Mouse (Mus musculus) fat pad, adult 2 months (tissue): Measurements from ENCODE around the gene Itgb7.

Experiments
- DNase-seq: peaks from one replicate; pipeline ENCODE4 v3.0.0-alpha.2; 2011; ENCODE audit warnings: low read depth, low spot score; ENCODE audit errors: extremely low read depth

Gene Itgb7

DNA sequence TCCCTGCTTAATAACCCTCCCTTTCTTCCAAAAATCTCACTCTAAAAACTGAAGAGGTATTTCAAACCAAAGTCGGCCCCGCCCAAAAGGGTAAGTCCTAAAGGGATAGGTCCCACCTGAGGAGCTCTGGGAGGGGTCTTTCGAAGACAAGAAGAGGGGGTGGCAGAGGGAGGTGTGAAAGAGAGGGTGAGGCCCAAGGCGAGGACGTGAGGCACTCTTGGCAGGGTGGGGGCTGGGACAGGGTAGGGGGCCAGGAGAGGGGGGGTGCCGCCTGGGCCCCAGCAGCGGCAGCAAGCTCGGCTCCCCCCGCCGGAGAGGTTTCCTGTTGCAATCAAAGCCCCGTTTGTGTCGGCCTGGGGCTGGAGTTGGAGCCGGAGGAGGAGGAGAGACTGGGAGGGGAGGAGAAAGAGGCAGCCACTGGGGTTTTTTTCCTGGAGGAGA is 17.5 kb upstream of the Itgb7 start:
- no peak for DNase-seq

DNA sequence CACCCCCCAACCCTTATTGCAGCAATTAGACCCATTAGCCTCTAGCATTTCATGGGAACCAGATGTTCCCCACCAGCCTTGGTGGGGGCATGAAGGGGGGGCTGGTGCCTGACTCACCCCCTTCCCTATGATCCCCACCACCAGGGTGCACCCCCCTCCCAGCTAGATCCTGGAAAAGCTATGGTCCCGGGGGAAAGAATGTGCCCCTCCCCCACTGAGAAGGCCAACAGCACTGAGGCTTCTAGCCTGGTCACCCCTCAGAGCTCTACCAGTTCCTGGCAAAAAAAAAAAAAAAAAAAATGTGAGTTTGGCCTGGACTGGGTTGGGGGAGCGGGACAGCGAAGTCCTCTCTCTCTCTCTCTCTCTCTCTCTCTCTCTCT is 17.1 kb upstream of the Itgb7 start:
- no peak for DNase-seq

DNA sequence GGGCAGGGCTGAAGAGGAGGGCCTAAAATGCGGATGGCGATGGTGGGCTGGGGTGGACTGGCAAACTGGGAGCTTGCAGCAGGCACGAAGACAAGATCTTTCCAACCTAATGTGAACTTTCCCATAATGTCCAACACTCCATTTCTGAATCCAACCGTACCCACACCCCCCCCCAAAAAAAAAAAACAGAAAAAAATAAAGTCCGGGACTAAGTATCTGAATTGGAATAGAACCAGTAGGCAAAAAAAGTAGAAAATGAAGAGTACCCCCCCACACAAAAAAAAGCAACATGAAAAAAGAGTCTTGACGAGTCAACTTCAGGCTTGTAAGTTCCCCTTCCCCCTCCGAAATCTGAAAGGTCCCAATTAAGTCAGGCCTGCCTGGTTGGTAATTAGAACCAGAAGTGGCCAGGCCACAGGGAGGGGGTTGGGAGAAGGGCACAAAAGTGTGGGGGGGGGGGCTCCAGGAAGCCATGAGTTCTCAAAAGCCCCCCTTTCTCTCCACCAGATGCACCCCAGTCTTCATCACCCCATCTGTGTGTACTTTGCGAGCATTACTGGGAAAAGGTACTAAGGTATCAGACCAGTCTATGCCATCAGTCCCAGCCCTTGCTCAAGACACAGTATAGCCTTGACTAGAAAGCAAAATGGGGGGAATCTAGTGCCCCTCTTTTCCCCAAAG is 16.5 kb upstream of the Itgb7 start:
- no peak for DNase-seq

DNA sequence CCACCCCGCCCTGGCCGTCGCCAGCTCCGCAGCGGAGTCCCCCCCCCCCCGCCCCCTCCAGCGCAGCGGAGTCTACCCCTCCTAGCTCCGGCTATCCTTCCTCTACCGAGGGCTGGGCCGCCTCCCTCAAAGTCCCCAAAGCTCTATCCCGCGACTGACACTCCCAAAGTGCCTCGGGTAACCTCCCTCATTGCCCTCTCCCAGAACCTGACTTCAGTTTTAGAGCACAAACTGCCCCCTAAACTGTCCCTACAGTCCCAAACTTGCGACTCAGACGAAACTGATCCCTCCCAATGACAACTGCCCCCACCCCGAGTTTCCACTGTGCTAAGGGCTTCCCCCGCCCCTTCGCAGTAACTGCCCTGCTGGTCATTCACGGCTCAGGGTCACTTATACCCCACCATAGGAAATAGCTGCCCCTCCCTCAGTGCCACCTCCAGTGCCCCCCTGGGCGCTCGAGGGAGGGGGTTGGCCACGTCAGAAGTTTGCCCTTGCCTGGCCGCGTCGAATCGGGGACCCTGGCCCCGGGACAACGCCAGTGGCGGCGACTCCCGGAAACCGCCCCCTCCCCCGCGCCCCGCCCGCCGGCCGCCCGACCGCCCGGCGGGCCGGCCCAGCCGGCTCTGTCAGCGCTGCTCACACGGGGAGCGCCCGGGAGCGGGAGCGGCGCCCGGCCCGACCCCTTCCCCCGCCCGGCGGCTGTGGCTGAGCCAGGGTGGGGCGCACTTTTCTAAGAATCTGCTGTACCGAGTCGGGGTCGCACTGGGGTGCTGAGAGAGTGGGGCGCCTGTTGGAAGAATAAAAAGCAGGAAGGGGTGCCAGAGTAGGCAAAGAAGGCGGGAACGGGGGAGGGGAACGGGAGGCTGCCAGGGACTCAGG is 15.7 kb upstream of the Itgb7 start:
- DNase-seq = no peak

DNA sequence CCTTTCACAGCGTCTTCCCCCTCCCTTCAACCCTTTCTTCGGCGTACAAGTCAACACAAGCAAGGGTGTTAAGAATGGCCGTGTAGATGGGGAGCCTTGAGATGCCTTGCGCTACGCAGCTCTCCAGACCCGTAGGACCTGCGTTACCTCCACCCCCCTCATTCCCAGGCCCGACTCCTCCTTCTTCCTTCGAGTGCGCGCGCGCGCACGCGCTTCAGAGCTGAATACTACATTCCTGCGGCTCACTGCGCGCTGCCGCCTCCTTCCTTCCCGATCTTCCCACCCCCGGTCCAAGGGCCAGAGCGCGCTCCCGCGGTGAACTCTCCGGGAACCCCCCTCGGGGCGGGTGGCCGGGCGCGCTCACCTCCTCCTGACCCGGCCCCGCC is 15.1 kb upstream of the Itgb7 start:
- DNase-seq = peak; percentile 51

DNA sequence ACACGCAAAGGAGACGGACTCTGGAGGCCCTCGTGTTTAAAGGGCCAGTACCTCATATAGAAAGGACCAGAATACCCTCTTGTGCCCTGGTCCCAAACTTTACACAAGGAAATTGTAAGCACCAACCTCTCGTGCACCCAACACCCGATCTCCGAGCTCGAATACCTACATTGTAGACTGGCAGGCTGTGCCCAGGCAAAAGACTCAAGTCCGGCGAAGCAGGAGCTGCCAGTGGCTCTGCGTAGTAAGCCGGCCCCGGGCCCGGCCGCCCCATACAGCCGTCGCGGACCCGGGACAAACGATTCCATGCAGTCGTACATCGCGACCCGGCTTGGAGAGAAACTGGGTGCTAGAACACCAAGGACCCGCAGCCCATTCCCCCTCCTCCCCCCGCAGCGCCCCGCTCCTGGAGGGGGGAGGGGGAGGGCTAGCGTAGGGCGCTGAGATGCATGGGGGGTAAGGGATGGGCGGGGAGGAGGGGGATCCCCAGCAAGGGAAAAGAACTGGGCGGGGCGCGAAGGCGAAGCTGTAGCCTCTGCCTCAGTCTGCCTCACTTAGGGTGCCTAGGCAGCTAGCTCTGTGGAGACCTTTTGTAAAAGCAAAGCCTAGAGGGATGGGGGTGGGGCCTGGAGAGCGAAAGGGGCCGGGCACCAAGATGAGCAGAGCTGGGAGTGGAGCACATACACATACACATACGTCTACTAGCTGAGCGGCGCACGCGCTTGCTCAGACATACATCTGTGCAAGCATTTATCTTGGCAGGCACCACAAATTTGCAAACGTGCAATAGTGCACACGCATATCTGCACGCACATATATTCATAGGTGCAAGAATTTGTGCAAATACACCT is 14.4 kb upstream of the Itgb7 start:
- no peak for DNase-seq

DNA sequence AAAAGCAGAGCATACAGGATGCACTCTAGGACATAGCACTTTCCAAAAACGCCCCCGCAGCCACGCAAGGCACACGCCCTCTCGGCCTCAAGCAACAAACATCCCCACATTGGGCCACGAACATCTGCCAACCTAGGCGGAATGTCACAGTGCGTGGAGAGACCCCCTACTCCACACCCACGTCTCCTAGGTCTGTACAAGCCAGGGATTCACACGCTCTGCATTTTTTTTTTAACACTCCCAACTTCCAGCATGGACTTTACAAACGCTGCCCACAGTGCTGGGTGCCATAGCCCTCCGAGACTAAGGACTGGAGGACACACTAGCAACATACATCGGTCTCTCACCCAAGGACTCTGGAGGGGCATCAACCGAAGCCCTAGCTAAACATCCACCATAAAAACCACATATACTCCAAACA is 13.7 kb upstream of the Itgb7 start:
- no peak for DNase-seq

DNA sequence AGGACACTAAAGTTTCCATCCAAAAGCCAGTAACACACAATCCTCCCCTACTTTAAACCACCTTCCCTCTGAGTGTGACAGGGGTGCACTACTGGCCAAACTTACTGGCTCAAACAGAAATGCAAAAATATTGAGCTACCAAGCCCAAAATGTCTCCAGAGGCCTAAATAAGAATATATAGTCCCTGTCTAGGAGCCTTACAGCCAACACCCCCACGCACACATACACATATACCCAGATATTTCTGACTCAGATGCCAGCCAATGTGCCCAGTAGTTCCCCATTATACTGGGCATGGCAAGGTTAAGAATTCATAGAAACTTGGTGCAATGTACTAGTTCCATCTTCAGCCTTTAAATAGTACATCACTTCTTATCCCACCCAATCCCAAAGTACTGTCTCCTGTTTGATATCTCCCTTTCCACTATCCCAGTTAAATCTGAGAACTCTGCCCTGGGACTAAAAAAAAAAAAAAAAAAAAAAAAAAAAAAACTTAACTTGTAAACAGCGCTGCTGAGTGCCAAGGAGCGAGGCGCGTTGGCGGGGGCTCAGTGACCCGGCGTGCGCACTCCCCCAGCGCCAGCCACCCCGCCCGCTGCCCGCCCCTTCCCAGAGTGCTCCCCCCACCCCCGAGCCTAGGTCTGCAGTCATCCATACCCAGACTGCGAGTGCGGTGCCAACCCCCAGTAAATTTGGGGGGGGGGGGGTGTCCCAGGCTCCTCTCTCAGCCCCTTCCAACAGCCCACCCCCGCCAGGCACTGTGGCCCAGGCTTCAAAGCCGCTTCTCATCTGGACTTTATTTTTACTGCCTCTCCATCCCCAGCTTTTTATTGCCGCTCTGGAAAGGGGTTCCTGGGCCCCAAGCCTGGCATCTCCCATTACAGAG is 12.8 kb upstream of the Itgb7 start:
- DNase-seq = no peak

DNA sequence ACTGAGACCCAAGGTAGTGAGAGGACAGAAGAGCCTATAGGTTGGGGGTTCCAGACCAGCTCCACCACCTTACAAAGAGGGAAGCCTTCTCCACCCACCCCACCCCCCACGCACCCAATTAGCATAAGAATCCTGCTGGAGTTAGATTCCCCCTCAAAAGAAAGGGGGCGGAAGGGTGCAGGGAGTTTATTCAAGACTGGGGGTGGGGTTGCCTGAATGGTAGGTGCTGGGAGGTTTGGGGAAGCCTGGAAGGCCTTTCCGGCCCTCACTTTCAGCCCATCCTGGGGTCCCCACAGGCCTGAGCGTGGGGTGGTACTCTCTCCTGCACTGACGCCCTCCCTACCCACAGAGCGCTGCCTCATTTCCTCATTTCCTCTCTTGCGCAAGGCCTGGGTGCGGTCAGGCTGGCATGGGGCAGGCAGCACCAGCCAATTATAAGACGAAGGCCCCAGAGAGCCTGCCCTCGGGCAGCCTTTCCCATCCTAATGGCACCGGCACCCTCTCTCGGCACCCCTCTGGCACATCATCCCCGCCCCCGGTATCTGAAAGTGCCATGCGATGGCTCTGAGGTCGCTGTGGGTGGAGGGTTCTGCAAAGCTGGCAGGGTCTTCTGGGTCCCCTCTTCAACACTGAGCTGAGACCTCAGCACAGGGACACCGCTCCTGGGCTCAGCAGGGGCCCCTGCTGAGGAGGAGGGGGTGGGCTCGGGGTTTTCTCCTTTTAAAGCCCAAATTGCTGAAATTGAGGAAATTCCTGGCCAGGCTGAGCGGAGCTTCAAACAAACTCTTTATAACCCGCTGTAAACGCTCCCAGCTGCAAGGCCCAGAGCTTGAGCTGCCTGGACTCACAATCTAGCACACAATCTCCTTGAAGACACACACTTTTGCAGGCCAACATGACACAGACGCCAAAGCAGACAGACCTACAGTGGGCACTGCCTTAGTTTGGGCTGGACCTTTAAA is 11.8 kb upstream of the Itgb7 start:
- DNase-seq = no peak

DNA sequence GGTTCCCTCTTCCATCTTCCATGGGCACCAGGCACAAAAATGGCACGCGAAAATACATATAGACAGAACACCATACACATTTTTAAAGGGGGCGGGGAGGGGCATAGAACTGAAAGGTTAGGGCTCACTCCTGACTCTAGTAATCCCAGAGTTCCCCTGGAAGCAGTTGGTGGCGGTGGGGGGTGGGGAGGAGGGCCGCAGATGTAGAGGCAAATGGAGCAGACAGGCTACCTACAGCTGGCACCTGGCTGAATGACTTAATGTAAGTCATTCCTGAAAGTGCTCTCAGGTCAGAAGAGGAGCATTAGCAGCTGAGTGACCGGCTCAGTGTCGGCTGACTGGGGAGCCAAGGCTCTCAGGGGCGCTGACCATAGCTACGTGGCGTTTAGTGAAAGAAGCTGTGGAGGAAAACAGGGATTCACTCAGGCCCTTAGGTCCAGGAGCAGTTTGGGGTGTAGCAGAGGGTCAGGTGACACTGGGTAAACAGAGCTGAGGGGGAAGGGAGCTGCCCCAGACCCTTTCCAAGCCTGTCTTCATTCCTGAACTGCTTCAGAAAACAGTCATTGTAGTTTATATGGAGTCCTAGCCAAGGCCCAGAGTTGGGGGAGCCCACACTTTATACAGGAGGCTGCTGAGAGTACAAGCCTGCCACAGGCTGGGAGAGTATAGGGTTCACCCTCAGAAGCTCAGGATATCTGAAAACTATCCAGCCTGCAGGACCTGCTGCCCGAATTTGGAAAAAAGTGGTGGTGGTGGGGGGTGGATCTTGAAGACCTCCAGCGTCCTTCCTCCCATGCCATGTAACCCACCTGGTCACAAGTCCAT is 10.9 kb upstream of the Itgb7 start:
- DNase-seq = no peak

DNA sequence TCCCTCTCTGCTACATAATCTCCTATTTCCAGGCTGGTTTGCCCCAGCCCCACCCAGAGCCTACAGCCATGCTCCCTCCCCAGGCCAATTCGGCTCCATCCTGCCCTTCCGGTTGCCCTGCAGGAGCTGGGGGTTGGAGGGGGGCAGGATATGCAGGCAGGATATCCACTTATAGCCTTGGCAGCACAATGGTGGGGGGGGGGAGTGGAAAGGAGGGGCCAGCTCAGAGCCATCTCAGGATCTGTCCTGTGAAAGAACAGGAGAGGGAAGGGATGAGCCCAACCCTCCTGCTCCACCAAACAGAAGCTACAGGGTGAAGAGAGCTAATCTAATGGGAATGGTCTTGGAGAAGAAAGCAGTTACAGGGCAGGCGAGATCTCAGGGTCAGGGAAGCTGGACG is 8.9 kb upstream of the Itgb7 start:
- DNase-seq = no peak

DNA sequence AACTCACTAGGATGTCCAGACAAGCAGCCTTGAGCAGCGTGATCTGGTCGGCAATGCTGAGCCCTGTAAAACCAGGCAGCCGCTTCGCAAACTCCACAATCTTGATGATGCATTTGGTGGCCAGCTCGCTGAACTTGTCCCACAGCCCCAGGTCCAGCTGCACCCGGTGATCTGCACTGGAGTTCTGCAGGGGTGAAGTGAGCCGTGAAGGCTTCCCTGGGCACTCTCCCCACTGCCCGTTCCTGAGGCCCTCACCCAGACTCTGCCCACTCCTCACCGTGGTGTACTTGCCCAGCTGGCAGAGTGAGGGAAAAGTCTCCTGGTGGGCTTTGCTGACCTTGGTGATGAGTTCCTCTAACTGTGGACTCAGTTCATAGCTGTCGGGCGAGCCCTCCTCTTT is 8.1 kb upstream of the Itgb7 start:
- no peak for DNase-seq

DNA sequence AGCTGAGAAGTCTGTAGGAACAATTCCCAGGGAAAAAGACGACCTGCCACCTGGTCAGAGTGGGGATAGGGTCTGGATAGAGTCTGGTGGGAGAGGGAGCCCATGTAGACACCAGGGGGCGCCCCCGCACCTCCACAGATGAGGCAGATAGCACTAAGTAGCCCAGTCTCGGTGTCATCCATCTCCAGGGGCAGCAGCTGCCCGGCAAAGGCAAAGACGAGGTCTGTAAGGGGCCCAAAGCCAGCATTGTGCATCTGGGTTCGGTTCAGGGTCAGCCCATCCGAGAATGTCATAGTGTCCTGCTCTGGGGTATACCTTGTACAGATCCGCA is 7.5 kb upstream of the Itgb7 start:
- no peak for DNase-seq

DNA sequence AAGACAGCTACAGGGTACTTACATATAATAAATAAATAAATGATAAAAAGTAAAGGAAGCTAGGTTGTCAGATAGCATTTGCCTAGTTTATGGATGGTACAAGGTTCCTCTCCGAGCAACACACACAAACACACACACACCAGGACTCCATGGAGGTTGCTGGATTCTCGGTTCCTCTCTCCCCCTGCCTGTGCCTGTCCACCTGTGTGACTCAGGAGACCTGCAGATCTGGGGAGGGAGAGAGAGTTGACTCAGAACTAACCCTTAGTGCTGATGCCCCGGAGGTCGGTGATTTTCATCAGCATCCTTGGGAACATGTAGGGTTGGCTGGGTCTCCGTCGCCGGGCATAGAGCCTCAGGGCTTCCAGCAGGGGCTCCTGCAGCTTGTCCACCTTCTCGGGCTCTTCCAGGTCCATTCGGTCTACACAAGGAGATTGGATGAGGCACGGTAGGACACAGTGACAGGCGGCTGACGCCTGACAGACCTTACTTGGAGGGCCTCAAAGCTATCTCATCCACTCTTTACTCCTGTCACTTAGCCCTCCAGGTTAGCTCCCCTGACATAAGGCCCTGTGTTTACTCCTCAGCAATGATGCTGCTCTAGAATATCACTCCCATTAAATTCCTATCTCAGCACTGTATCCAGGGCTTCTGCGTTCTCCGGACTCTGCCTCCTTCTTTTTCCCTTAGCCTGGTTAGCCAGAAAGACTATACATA is 7.0 kb upstream of the Itgb7 start:
- no peak for DNase-seq

DNA sequence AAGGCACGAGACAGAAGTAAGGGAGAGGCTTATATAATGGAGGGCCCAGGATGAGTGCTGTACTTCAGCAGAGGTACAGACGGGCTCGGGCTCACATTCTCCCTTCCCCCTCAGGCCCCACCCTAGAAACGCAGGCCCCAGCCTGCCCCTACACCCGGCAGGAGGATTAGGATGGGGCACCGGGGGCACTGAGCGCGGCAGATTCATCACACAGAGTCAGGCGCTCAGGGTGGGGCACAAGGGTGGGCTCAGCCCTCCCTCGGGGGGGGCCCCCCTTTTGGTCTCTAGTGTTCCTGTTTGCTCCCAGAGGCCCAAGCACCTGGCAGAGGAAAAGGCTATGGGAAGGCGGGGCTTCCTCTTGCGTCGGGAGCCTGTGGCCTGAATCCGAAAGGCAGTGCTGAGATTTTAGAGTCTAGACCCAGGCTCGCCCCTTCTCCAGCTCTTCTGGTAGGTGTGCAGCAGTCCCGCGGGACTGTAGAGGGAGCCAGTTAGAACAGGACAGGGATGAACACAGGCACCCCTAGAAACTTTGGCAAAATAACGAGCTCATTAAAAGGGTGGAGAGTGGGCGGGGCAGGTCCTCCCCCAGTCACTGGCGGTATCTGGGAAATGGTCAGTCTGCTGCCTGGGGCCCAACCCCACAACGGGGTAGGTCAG is 3.8 kb upstream of the Itgb7 start:
- no peak for DNase-seq

DNA sequence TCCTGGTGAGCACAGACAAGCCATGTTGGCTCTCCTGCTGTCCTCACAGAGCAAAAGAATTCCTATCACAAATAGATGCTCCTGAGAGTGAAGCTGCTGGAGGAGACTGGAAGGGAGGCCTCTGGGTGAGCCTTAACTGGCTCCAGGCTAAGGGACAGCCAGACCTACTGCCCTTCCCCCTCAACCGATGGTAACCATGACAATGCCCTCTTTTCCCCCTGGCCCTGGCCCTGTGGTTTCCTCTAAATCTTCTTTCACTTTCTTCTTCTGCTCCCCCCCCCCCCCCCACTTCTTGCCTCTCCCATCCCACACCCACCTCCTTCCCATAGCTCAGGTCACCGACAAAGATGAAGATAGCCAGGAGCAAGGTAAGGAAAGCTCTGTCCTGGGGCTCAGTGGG is 2.2 kb upstream of the Itgb7 start:
- DNase-seq = no peak

DNA sequence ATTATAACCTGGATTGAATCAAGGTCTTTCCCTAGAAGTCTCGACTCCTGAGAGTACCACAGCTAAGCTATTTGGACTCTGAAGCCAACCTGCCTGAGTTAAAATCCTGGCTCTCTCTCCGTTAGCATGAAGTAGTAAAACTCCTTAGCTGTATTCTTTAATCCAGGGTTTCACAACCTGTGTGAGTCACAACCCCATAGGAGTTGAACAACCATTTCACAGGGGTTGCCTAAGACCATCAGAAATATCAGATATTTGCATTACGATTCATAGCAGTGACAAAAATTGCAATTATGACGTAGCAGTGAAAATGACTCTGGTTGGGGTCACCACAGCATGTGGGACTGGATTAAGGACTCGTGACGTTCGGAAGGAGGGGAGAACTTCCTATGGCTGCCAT is 1.0 kb upstream of the Itgb7 start:
- DNase-seq = peak; percentile 70
